Mouse (Mus musculus) limb, embryonic 13.5 days (tissue): ENCODE results near the gene Calr4. TPM values are rescaled to one million over a fixed set of nuclear protein-coding genes. Genes with fewer than 3 reads are reported as not detected.

Source experiments
- ATAC-seq: fragments of 200-750 bp; cut with Nextera tagmentation; 2 replicates; pipeline ENCODE4 v1.8.0; 2017; ENCODE audit warnings: low read depth, moderate number of reproducible peaks, moderate TSS enrichment; ENCODE audit not compliant: low FRiP score
- H3K27ac ChIP-seq: fragments of 300-500 bp; sonication (generic); 2 replicates; pipeline ENCODE4 v1.5.1; 2015; ENCODE audit warnings: inconsistent platforms, mild to moderate bottlenecking, moderate library complexity
- H3K27me3 ChIP-seq: fragments of 300-500 bp; sonication (generic); 2 replicates; pipeline ENCODE4 v1.6.1; 2015; ENCODE audit warnings: mild to moderate bottlenecking, inconsistent platforms
- H3K36me3 ChIP-seq: fragments of 300-500 bp; sonication (generic); 2 replicates; pipeline ENCODE4 v1.6.1; 2015; ENCODE audit warnings: inconsistent platforms, mild to moderate bottlenecking, moderate library complexity
- H3K4me1 ChIP-seq: fragments of 300-500 bp; sonication (generic); 2 replicates; pipeline ENCODE4 v1.6.1; 2015; ENCODE audit warnings: inconsistent platforms
- H3K4me2 ChIP-seq: fragments of 300-500 bp; sonication (generic); replicated peaks from 2 replicates; pipeline ENCODE4 v1.6.1; 2015; ENCODE audit warnings: inconsistent platforms, mild to moderate bottlenecking, moderate library complexity
- H3K4me3 ChIP-seq: fragments of 300-500 bp; sonication (generic); 2 replicates; pipeline ENCODE4 v1.5.1; 2015; ENCODE audit warnings: moderate library complexity, mild to moderate bottlenecking, inconsistent platforms
- H3K9ac ChIP-seq: fragments of 300-500 bp; sonication (generic); 2 replicates; pipeline ENCODE4 v1.6.1; 2015; ENCODE audit warnings: mild to moderate bottlenecking, inconsistent platforms
- H3K9me3 ChIP-seq: fragments of 300-500 bp; sonication (generic); 2 replicates; pipeline ENCODE4 v1.6.1; 2016; ENCODE audit warnings: inconsistent platforms
- WGBS: fragments of 180-500 bp; shearing (Covaris S2); methylation state at CpG from one replicate; pipeline ENCODE4 v1.1.7; 2015; 5-methylcytosine and 5-hydroxymethylcytosine counted together
- polyA plus RNA-seq: library from polyadenylated mRNA; unstranded; fragments of >200 nt; fragmentation: Nextera tagmentation; extraction: Ambion mirVana; gene quantifications from 2 replicates; pipeline ENCODE4 v1.2.1, GENCODE M21; 2015

Gene Calr4
- polyA plus RNA-seq, 1 experiment from 2014 or later, result not detected

- Histone ChIP-seq H3K4me2 (no peak overlapping the region), H3K36me3 (no peaks in the 10 kb centered on the region), H3K9me3 (no peaks in the 10 kb centered on the region), H3K4me1 (no peaks in the 10 kb centered on the region), H3K9ac (no peak overlapping the region), H3K4me3 (no peak overlapping the region), H3K27me3 (no peaks in the 10 kb centered on the region), H3K27ac (no peak overlapping the region)
- ATAC-seq, result no peak
These were observed 23.4 kb downstream of the Calr4 start for GRCm38 (mm10) chr4:109257639-109258038.

- no peaks in the 10 kb centered on the region for H3K9me3 ChIP-seq
- ATAC-seq, result no peak
- H3K27me3 ChIP-seq, result no peaks in the 10 kb centered on the region
- H3K4me3 ChIP-seq, result no peak overlapping the region
- no peak overlapping the region for H3K4me2 ChIP-seq
- H3K9ac ChIP-seq, result no peak overlapping the region
- H3K4me1 ChIP-seq, result no peaks in the 10 kb centered on the region
- H3K27ac ChIP-seq, result no peak overlapping the region
- H3K36me3 ChIP-seq, result no peaks in the 10 kb centered on the region
- WGBS, result 70% methylated on average over 6 of the region's 6 CpGs
These were observed 27.8 kb downstream of the Calr4 start for GRCm38 (mm10) chr4:109262068-109262467.

- no peak for ATAC-seq
- Histone ChIP-seq H3K36me3 (no peaks in the 10 kb centered on the region), H3K4me3 (no peak overlapping the region), H3K4me2 (no peak overlapping the region), H3K9ac (no peak overlapping the region), H3K9me3 (no peaks in the 10 kb centered on the region), H3K4me1 (no peaks in the 10 kb centered on the region), H3K27ac (no peak overlapping the region), H3K27me3 (no peaks in the 10 kb centered on the region)
- WGBS, result 90% methylated on average over 3 of the region's 3 CpGs
These were observed 31.8 kb downstream of the Calr4 start for GRCm38 (mm10) chr4:109266056-109266455.

GRCm38 (mm10) chr4:109266744-109267143 lies 32.5 kb downstream of the Calr4 start:
- Histone ChIP-seq H3K27ac (no peak overlapping the region), H3K4me3 (no peak overlapping the region), H3K9me3 (no peaks in the 10 kb centered on the region), H3K4me1 (no peaks in the 10 kb centered on the region), H3K27me3 (no peaks in the 10 kb centered on the region), H3K36me3 (no peaks in the 10 kb centered on the region), H3K4me2 (no peak overlapping the region), H3K9ac (no peak overlapping the region)
- ATAC-seq, result no peak
- WGBS, result 52% methylated on average over 2 of the region's 2 CpGs

GRCm38 (mm10) chr4:109267452-109267851 lies 33.2 kb downstream of the Calr4 start:
- ATAC-seq, result no peak

GRCm38 (mm10) chr4:109268903-109269302 lies 34.6 kb downstream of the Calr4 start:
- Histone ChIP-seq H3K9me3 (no peaks in the 10 kb centered on the region), H3K4me2 (no peak overlapping the region), H3K27me3 (no peaks in the 10 kb centered on the region), H3K27ac (no peak overlapping the region), H3K4me3 (no peak overlapping the region), H3K36me3 (no peaks in the 10 kb centered on the region), H3K9ac (no peak overlapping the region), H3K4me1 (no peaks in the 10 kb centered on the region)
- ATAC-seq, result no peak
- 85% methylated on average over 3 of the region's 3 CpGs for WGBS

More at GRCm38 (mm10) chr4:109267452-109267851, 33.2 kb downstream of the Calr4 start:
- no peaks in the 10 kb centered on the region for H3K27me3 ChIP-seq
- no peaks in the 10 kb centered on the region for H3K4me1 ChIP-seq
- no peaks in the 10 kb centered on the region for H3K36me3 ChIP-seq
- H3K4me2 ChIP-seq, result no peak overlapping the region
- H3K9me3 ChIP-seq, result no peaks in the 10 kb centered on the region
- H3K4me3 ChIP-seq, result no peak overlapping the region
- WGBS, result 90% methylated on average over 3 of the region's 3 CpGs
- H3K27ac ChIP-seq, result no peak overlapping the region
- H3K9ac ChIP-seq, result no peak overlapping the region

- Histone ChIP-seq H3K27me3 (no peaks in the 10 kb centered on the region), H3K4me2 (no peak overlapping the region), H3K36me3 (no peaks in the 10 kb centered on the region), H3K4me1 (no peaks in the 10 kb centered on the region), H3K27ac (no peak overlapping the region), H3K9me3 (no peaks in the 10 kb centered on the region), H3K4me3 (no peak overlapping the region), H3K9ac (no peak overlapping the region)
- WGBS, result 94% methylated on average over 4 of the region's 4 CpGs
- no peak for ATAC-seq
These were observed 37.5 kb downstream of the Calr4 start for GRCm38 (mm10) chr4:109271803-109272202.

GRCm38 (mm10) chr4:109273586-109274240 lies 39.4 kb downstream of the Calr4 start:
- no peaks in the 10 kb centered on the region for H3K4me1 ChIP-seq
- no peak for ATAC-seq
- no peak overlapping the region for H3K9ac ChIP-seq
- H3K4me3 ChIP-seq, result no peak overlapping the region
- no peaks in the 10 kb centered on the region for H3K27me3 ChIP-seq
- H3K27ac ChIP-seq, result no peak overlapping the region
- H3K36me3 ChIP-seq, result no peaks in the 10 kb centered on the region
- no peak overlapping the region for H3K4me2 ChIP-seq
- WGBS, result 84% methylated on average over 2 of the region's 2 CpGs
- no peaks in the 10 kb centered on the region for H3K9me3 ChIP-seq

- 5% methylated on average over 29 of the region's 44 CpGs for WGBS
- ATAC-seq, result peak; percentile 95
- H3K36me3 ChIP-seq, result no peaks in the 10 kb centered on the region
- H3K27me3 ChIP-seq, result no peaks in the 10 kb centered on the region
- H3K9me3 ChIP-seq, result no peaks in the 10 kb centered on the region
- peak within 1 kb of the TSS; percentile 84 for H3K9ac ChIP-seq
- peaks cover 22% of the 10 kb centered on the region for H3K4me1 ChIP-seq
- peak within 1 kb of the TSS; percentile 88 for H3K4me2 ChIP-seq
- H3K27ac ChIP-seq, result peak within 1 kb of the TSS; percentile 77
- H3K4me3 ChIP-seq, result peak within 1 kb of the TSS; percentile 87
These were observed 45.6 kb downstream of the Calr4 start, which contains the start of gene Eps15 for GRCm38 (mm10) chr4:109279689-109280458. Gene Eps15, plus strand, starts transcription at chr4:109280268.

GRCm38 (mm10) chr4:109280459-109281160 lies 46.3 kb downstream of the Calr4 start:
- Histone ChIP-seq H3K27me3 (no peaks in the 10 kb centered on the region), H3K4me3 (peak overlapping the region; percentile 87), H3K9ac (peak overlapping the region; percentile 84), H3K4me1 (peaks cover 22% of the 10 kb centered on the region), H3K27ac (peak overlapping the region; percentile 77), H3K36me3 (no peaks in the 10 kb centered on the region), H3K9me3 (no peaks in the 10 kb centered on the region), H3K4me2 (peak overlapping the region; percentile 88)
- under 1% methylated on average over 66 of the region's 85 CpGs for WGBS
- peak; percentile 90 for ATAC-seq

GRCm38 (mm10) chr4:109281161-109281560 lies 46.9 kb downstream of the Calr4 start:
- Histone ChIP-seq H3K4me1 (peaks cover 22% of the 10 kb centered on the region), H3K27ac (no peak overlapping the region), H3K9me3 (no peaks in the 10 kb centered on the region), H3K4me3 (peak overlapping the region; percentile 87), H3K36me3 (no peaks in the 10 kb centered on the region), H3K27me3 (no peaks in the 10 kb centered on the region), H3K9ac (peak overlapping the region; percentile 84), H3K4me2 (peak overlapping the region; percentile 88)
- WGBS, result 10% methylated on average over 4 of the region's 4 CpGs
- ATAC-seq, result no peak

- H3K27me3 ChIP-seq, result no peaks in the 10 kb centered on the region
- H3K9ac ChIP-seq, result no peak overlapping the region
- H3K27ac ChIP-seq, result no peak overlapping the region
- peak overlapping the region; percentile 88; the same call in 1 of the 2 replicates for H3K4me2 ChIP-seq
- H3K9me3 ChIP-seq, result no peaks in the 10 kb centered on the region
- peaks cover 22% of the 10 kb centered on the region for H3K4me1 ChIP-seq
- no peak for ATAC-seq
- H3K4me3 ChIP-seq, result no peak overlapping the region
- H3K36me3 ChIP-seq, result no peaks in the 10 kb centered on the region
- WGBS, result 81% methylated on average over 1 of the region's 1 CpGs
These were observed 47.7 kb downstream of the Calr4 start for GRCm38 (mm10) chr4:109281946-109282345.
